Mouse (Mus musculus) naive thymus-derived CD4-positive, alpha-beta T cell, adult 5 months (primary cell): ENCODE data around the gene Mcm5. TPM values are rescaled to one million over a fixed set of nuclear protein-coding genes. Genes with fewer than 3 reads are reported as not detected.

Experiments used
- polyA plus RNA-seq: library from polyadenylated mRNA; unstranded; fragments of 100-300 nt; shearing (Covaris generic); gene quantifications from one replicate; pipeline ENCODE4 v1.2.1, GENCODE M21; 2017

Mcm5 gene
- polyA plus RNA-seq, result 34.0 TPM

DNA sequence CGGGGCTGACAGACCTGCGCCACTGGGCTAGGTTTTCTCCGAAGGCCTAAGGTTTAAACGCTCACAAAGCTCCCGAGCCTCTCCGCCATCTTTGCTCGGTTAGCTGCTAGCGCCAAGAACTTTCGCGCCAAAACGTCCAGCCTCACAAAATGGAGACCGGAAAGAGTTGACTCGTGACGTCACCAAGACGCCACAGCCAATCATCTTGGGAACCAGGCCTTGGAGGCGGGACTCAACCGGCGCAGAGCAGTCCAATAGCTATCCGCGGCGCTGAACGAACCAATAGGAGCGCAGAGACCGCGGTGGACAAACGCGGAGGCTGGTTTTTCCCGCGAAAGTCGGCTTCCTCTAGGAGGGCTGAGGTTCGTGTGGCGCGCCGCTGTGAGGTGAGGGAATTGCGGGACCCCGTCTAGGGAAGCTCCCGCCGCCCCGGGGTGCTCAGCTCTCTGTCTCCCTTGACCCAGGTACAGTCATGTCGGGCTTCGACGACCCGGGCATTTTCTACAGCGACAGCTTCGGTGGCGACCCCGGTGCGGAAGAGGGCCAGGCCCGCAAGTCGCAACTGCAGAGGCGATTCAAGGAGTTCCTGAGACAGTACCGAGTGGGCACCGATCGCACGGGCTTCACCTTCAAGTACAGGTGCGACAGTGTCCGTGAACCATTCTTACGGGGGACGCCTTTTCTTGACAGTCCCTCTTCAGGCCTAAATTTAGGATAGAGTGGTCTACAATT lies at the start of gene Mcm5:
TSS of gene Mcm5 (plus strand) at position 334 of the 732 bp plus-strand sequence.

DNA sequence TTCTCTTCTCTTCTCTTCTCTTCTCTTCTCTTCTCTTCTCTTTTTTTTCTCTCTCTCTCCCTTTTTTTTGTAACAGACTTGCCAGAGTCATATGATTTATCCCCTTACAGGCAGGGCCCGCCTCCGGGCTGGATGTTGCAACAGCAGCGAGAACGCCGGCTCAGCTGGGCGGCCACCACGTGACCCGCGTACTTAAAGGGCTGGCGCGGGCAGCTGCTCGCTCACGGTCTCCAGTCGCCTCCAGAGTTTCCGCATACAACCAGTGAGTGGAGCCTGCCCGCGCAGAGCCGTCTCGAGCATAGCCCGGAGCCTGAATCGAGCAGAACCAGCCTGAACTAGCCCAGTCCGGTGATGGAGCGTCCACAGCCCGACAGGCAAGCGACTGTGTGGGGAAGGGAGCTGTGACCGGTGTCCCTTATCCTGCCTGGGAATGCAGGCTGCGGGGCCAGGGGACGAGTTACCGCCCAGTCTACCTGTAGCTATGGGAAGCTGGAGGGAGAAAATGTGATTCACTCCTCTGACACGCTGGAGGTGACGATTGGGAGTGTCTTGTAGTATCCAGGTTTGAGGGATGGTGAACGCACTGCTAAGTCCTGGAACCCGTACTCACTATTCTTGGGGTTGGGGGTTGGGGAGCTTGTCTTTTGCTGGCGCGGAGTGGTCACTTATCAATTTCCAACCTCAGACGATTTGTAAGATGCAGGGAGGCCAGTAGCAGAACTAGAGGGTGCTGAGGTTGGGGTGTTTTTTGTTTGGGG lies 15.8 kb upstream of the Mcm5 start, which contains the start of gene Hmox1:
TSS of gene Hmox1 (plus strand) at position 223 of the 758 bp plus-strand sequence.

Other genes starting within 250 kb of the Mcm5 start
- not detected for gene Isx, start 236.4 kb upstream of the Mcm5 start, polyA plus RNA-seq
- gene Hmgxb4, start 116.2 kb upstream of the Mcm5 start, polyA plus RNA-seq, result 13.3 TPM
- gene Tom1, start 75.9 kb upstream of the Mcm5 start, polyA plus RNA-seq, result 21.6 TPM
- 0.66 TPM for gene Hmox1, start 15.9 kb upstream of the Mcm5 start, polyA plus RNA-seq
- gene Rasd2, start 104.4 kb downstream of the Mcm5 start, polyA plus RNA-seq, result not detected